Mouse (Mus musculus) hindbrain, embryonic 11.5 days (tissue): ENCODE measurements around the gene Ubxn2a. TPM values are rescaled to one million over a fixed set of nuclear protein-coding genes. Genes with fewer than 3 reads are reported as not detected.

Source experiments
- ATAC-seq: fragments of 200-750 bp; cut with Nextera tagmentation; 2 replicates; pipeline ENCODE4 v1.8.0; 2017; ENCODE audit warnings: mild to moderate bottlenecking, moderate TSS enrichment, moderate library complexity; ENCODE audit not compliant: low FRiP score
- DNase-seq: peaks from one replicate; pipeline ENCODE4 v3.0.0-alpha.2; 2015; ENCODE audit warnings: low spot score
- H3K27ac ChIP-seq: fragments of 300-500 bp; sonication (generic); 2 replicates; pipeline ENCODE4 v1.5.1; 2014; ENCODE audit warnings: mild to moderate bottlenecking, low read depth, low read length
- H3K27me3 ChIP-seq: fragments of 300-500 bp; sonication (generic); 2 replicates; pipeline ENCODE4 v1.6.1; 2014; ENCODE audit warnings: mild to moderate bottlenecking, low read length, moderate library complexity, mixed read lengths; ENCODE audit not compliant: control insufficient read depth, insufficient read depth
- H3K36me3 ChIP-seq: fragments of 300-500 bp; sonication (generic); 2 replicates; pipeline ENCODE4 v1.6.1; 2014; ENCODE audit warnings: mild to moderate bottlenecking, low read length, moderate library complexity, mixed read lengths; ENCODE audit not compliant: control insufficient read depth, insufficient read depth
- H3K4me1 ChIP-seq: fragments of 300-500 bp; sonication (generic); replicated peaks from 2 replicates; pipeline ENCODE4 v1.6.1; 2014; ENCODE audit warnings: low read length, mixed read lengths; ENCODE audit not compliant: control insufficient read depth, insufficient read depth
- H3K4me2 ChIP-seq: fragments of 300-500 bp; sonication (generic); replicated peaks from 2 replicates; pipeline ENCODE4 v1.6.1; 2014; ENCODE audit warnings: mild to moderate bottlenecking, low read depth, low read length
- H3K4me3 ChIP-seq: fragments of 300-500 bp; sonication (generic); 2 replicates; pipeline ENCODE4 v1.5.1; 2014; ENCODE audit warnings: low read depth, low read length
- H3K9ac ChIP-seq: fragments of 300-500 bp; sonication (generic); 2 replicates; pipeline ENCODE4 v1.6.1; 2014; ENCODE audit warnings: low read depth, low read length
- H3K9me3 ChIP-seq: fragments of 300-500 bp; sonication (generic); 2 replicates; pipeline ENCODE4 v1.6.1; 2016; ENCODE audit warnings: low read length; ENCODE audit not compliant: control insufficient read depth
- WGBS: fragments of 180-500 bp; shearing (Covaris S2); extraction: QIAGEN DNeasy Blood & Tissue Kit; methylation state at CpG from one replicate; pipeline ENCODE4 v1.1.7; 2014; 5-methylcytosine and 5-hydroxymethylcytosine counted together
- polyA plus RNA-seq: library from polyadenylated mRNA; unstranded; fragments of >200 nt; fragmentation: Nextera tagmentation; extraction: Ambion mirVana; gene quantifications from 2 replicates; pipeline ENCODE4 v1.2.1, GENCODE M21; 2014

Ubxn2a gene
- 27.0 and 27.8 TPM in 2 replicates for polyA plus RNA-seq

GRCm38 (mm10) chr12:4906951-4907906, at the start of gene Ubxn2a:
TSS of gene Ubxn2a (minus strand) at chr12:4907705.
- H3K36me3 ChIP-seq = no peaks in the 10 kb centered on the region
- under 1% methylated on average over 109 of the region's 125 CpGs for WGBS
- no peaks in the 10 kb centered on the region for H3K27me3 ChIP-seq
- peak within 1 kb of the TSS; percentile 68 for H3K27ac ChIP-seq
- H3K4me2 ChIP-seq = peak within 1 kb of the TSS; percentile 87
- H3K9ac ChIP-seq = peak within 1 kb of the TSS; percentile 82
- no peaks in the 10 kb centered on the region for H3K9me3 ChIP-seq
- H3K4me1 ChIP-seq = no peaks in the 10 kb centered on the region
- H3K4me3 ChIP-seq = peak within 1 kb of the TSS; percentile 64
- DNase-seq = peak; percentile 95
- ATAC-seq = peak; percentile 96

GRCm38 (mm10) chr12:4953156-4953555, 45.7 kb upstream of the Ubxn2a start:
- DNase-seq = no peak
- Histone ChIP-seq H3K36me3 (0 out of 2 replicates have a peak, but pooled peaks cover 2% of the 10 kb centered on the region), H3K27ac (no peak overlapping the region), H3K9ac (no peak overlapping the region), H3K27me3 (no peaks in the 10 kb centered on the region), H3K4me2 (no peak overlapping the region), H3K9me3 (no peaks in the 10 kb centered on the region), H3K4me1 (no peaks in the 10 kb centered on the region), H3K4me3 (no peak overlapping the region)
- 86% methylated on average over 4 of the region's 4 CpGs for WGBS
- no peak for ATAC-seq

GRCm38 (mm10) chr12:4952272-4952671, 44.8 kb upstream of the Ubxn2a start:
- 0 out of 2 replicates have a peak, but pooled peaks cover 2% of the 10 kb centered on the region for H3K36me3 ChIP-seq
- no peak overlapping the region for H3K4me2 ChIP-seq
- no peaks in the 10 kb centered on the region for H3K27me3 ChIP-seq
- H3K9me3 ChIP-seq = no peaks in the 10 kb centered on the region
- ATAC-seq (no peak), DNase-seq (no peak)
- WGBS = 90% methylated on average over 1 of the region's 1 CpGs
- no peaks in the 10 kb centered on the region for H3K4me1 ChIP-seq
- no peak overlapping the region for H3K4me3 ChIP-seq
- H3K27ac ChIP-seq = no peak overlapping the region
- no peak overlapping the region for H3K9ac ChIP-seq

GRCm38 (mm10) chr12:4930820-4931548, 23.5 kb upstream of the Ubxn2a start:
- H3K9me3 ChIP-seq = no peaks in the 10 kb centered on the region
- no peak overlapping the region for H3K9ac ChIP-seq
- WGBS = 99% methylated on average over 3 of the region's 3 CpGs
- no peaks in the 10 kb centered on the region for H3K36me3 ChIP-seq
- no peak overlapping the region for H3K4me3 ChIP-seq
- H3K4me2 ChIP-seq = no peak overlapping the region
- no peaks in the 10 kb centered on the region for H3K4me1 ChIP-seq
- H3K27me3 ChIP-seq = no peaks in the 10 kb centered on the region
- no peak for DNase-seq
- ATAC-seq = no peak
- H3K27ac ChIP-seq = no peak overlapping the region

- no peak for ATAC-seq
- Histone ChIP-seq H3K9me3 (no peaks in the 10 kb centered on the region), H3K4me1 (no peaks in the 10 kb centered on the region), H3K4me3 (no peak overlapping the region), H3K36me3 (no peaks in the 10 kb centered on the region), H3K27ac (no peak overlapping the region), H3K27me3 (no peaks in the 10 kb centered on the region), H3K4me2 (no peak overlapping the region), H3K9ac (no peak overlapping the region)
- WGBS = 93% methylated on average over 2 of the region's 2 CpGs
- DNase-seq = no peak
These were observed 20.7 kb upstream of the Ubxn2a start for GRCm38 (mm10) chr12:4928197-4928596.

GRCm38 (mm10) chr12:4917805-4918591, 10.5 kb upstream of the Ubxn2a start:
- peak; percentile 76 for ATAC-seq
- Histone ChIP-seq H3K36me3 (no peaks in the 10 kb centered on the region), H3K4me1 (no peaks in the 10 kb centered on the region), H3K27me3 (no peaks in the 10 kb centered on the region), H3K9ac (peak overlapping the region; percentile 99), H3K4me3 (peak overlapping the region; percentile 86), H3K27ac (peak overlapping the region; percentile 98), H3K9me3 (no peaks in the 10 kb centered on the region), H3K4me2 (peak overlapping the region; percentile 59)
- peak; percentile 81 for DNase-seq
- under 1% methylated on average over 48 of the region's 48 CpGs for WGBS

- ATAC-seq (peak; percentile 99), DNase-seq (peak; percentile 98)
- under 1% methylated on average over 84 of the region's 89 CpGs for WGBS
These were observed 9.7 kb upstream of the Ubxn2a start, which contains the start of gene Atad2b for GRCm38 (mm10) chr12:4916994-4917804. TSS of gene Atad2b (plus strand) at chr12:4917353.

More at GRCm38 (mm10) chr12:4916994-4917804, 9.7 kb upstream of the Ubxn2a start, which contains the start of gene Atad2b:
- no peaks in the 10 kb centered on the region for H3K9me3 ChIP-seq
- no peaks in the 10 kb centered on the region for H3K27me3 ChIP-seq
- H3K4me1 ChIP-seq = no peaks in the 10 kb centered on the region
- no peaks in the 10 kb centered on the region for H3K36me3 ChIP-seq
- peak within 1 kb of the TSS; percentile 99 for H3K9ac ChIP-seq
- H3K4me3 ChIP-seq = peak within 1 kb of the TSS; percentile 86
- H3K4me2 ChIP-seq = peak within 1 kb of the TSS; percentile 59
- H3K27ac ChIP-seq = peak within 1 kb of the TSS; percentile 98
